Mouse (Mus musculus) neural tube, embryonic 11.5 days (tissue): ENCODE measurements at regions not wholly inside any gene's neighbourhood (a gene's known extent, or its start where the extent isn't known, plus 50 kb on each side); places are given as distances from the start of the nearest gene placed in this dataset.

ENCODE experiments used
- ATAC-seq: fragments of 200-750 bp; cut with Nextera tagmentation; 2 replicates; pipeline ENCODE4 v1.8.0; 2017; ENCODE audit warnings: moderate number of reproducible peaks, mild to moderate bottlenecking, moderate TSS enrichment, moderate library complexity; ENCODE audit not compliant: insufficient read depth, low FRiP score, low TSS enrichment
- DNase-seq: peaks from one replicate; pipeline ENCODE4 v3.0.0-alpha.2; 2015; ENCODE audit warnings: low spot score
- H3K27ac ChIP-seq: fragments of 300-500 bp; sonication (generic); 2 replicates; pipeline ENCODE4 v1.5.1; 2014; ENCODE audit warnings: low read depth, mild to moderate bottlenecking, low read length
- H3K27me3 ChIP-seq: fragments of 300-500 bp; sonication (generic); 2 replicates; pipeline ENCODE4 v1.6.1; 2014; ENCODE audit warnings: mild to moderate bottlenecking, low read length, mixed read lengths; ENCODE audit not compliant: control insufficient read depth, insufficient read depth
- H3K36me3 ChIP-seq: fragments of 300-500 bp; sonication (generic); 2 replicates; pipeline ENCODE4 v1.6.1; 2014; ENCODE audit warnings: mild to moderate bottlenecking, low read length, moderate library complexity, mixed read lengths; ENCODE audit not compliant: control insufficient read depth, insufficient read depth
- H3K4me1 ChIP-seq: fragments of 300-500 bp; sonication (generic); 2 replicates; pipeline ENCODE4 v1.6.1; 2014; ENCODE audit warnings: low read length, mixed read lengths; ENCODE audit not compliant: control insufficient read depth, insufficient read depth
- H3K4me2 ChIP-seq: fragments of 300-500 bp; sonication (generic); 2 replicates; pipeline ENCODE4 v1.6.1; 2014; ENCODE audit warnings: low read depth, mild to moderate bottlenecking, moderate library complexity
- H3K4me3 ChIP-seq: fragments of 300-500 bp; sonication (generic); 2 replicates; pipeline ENCODE4 v1.5.1; 2014; ENCODE audit warnings: low read depth, low read length
- H3K9ac ChIP-seq: fragments of 300-500 bp; sonication (generic); 2 replicates; pipeline ENCODE4 v1.6.1; 2014; ENCODE audit warnings: mild to moderate bottlenecking, low read length
- H3K9me3 ChIP-seq: fragments of 300-500 bp; sonication (generic); 2 replicates; pipeline ENCODE4 v1.6.1; 2016; ENCODE audit warnings: low read length; ENCODE audit not compliant: control insufficient read depth
- WGBS: fragments of 180-500 bp; shearing (Covaris S2); extraction: QIAGEN DNeasy Blood & Tissue Kit; methylation state at CpG from one replicate; pipeline ENCODE4 v1.1.7; 2014; 5-methylcytosine and 5-hydroxymethylcytosine counted together

GRCm38 (mm10) chr4:150789166-150789565 is 64.6 kb upstream of the Errfi1 start:
- Histone ChIP-seq H3K9ac (no peak overlapping the region), H3K36me3 (no peaks in the 10 kb centered on the region), H3K9me3 (no peaks in the 10 kb centered on the region), H3K27me3 (no peaks in the 10 kb centered on the region), H3K27ac (no peak overlapping the region), H3K4me2 (no peak overlapping the region), H3K4me3 (no peak overlapping the region), H3K4me1 (peaks cover 2% of the 10 kb centered on the region; the same call in 1 of the 2 replicates)
- no peak for ATAC-seq
- 70% methylated on average over 7 of the region's 7 CpGs for WGBS
- no peak for DNase-seq

- Histone ChIP-seq H3K4me1 (no peaks in the 10 kb centered on the region), H3K27me3 (no peaks in the 10 kb centered on the region), H3K4me3 (no peak overlapping the region), H3K27ac (no peak overlapping the region), H3K4me2 (no peak overlapping the region), H3K9me3 (no peaks in the 10 kb centered on the region), H3K36me3 (no peaks in the 10 kb centered on the region), H3K9ac (no peak overlapping the region)
- DNase-seq (no peak), ATAC-seq (no peak)
- WGBS: 58% methylated on average over 6 of the region's 6 CpGs
Measured at GRCm38 (mm10) chr4:150787113-150787512, 66.6 kb upstream of the Errfi1 start.

- ATAC-seq (no peak), DNase-seq (no peak)
- WGBS: 73% methylated on average over 3 of the region's 3 CpGs
- no peak overlapping the region for H3K4me2 ChIP-seq
- H3K4me1 ChIP-seq: peaks cover under 1% of the 10 kb centered on the region; the same call in 1 of the 2 replicates
- H3K27ac ChIP-seq: no peak overlapping the region
- no peaks in the 10 kb centered on the region for H3K36me3 ChIP-seq
- H3K4me3 ChIP-seq: no peak overlapping the region
- H3K9ac ChIP-seq: no peak overlapping the region
- no peaks in the 10 kb centered on the region for H3K27me3 ChIP-seq
- no peaks in the 10 kb centered on the region for H3K9me3 ChIP-seq
Measured at GRCm38 (mm10) chr4:150786651-150787050, 67.1 kb upstream of the Errfi1 start.

GRCm38 (mm10) chr4:150784491-150785451 is 68.9 kb upstream of the Errfi1 start:
- Histone ChIP-seq H3K27ac (0 out of 2 replicates have a peak overlapping the region, but pooled peaks have one; percentile 20), H3K4me2 (no peak overlapping the region)

GRCm38 (mm10) chr4:150781304-150781703 is 72.4 kb upstream of the Errfi1 start:
- Histone ChIP-seq H3K9ac (no peak overlapping the region), H3K4me1 (peaks cover 14% of the 10 kb centered on the region), H3K36me3 (no peaks in the 10 kb centered on the region), H3K9me3 (no peaks in the 10 kb centered on the region), H3K27ac (no peak overlapping the region), H3K4me3 (no peak overlapping the region), H3K27me3 (no peaks in the 10 kb centered on the region), H3K4me2 (no peak overlapping the region)
- WGBS: 41% methylated on average over 3 of the region's 3 CpGs
- DNase-seq (no peak), ATAC-seq (no peak)

More at GRCm38 (mm10) chr4:150784491-150785451, 68.9 kb upstream of the Errfi1 start:
- Histone ChIP-seq H3K36me3 (no peaks in the 10 kb centered on the region), H3K4me1 (peaks cover 8% of the 10 kb centered on the region), H3K9me3 (no peaks in the 10 kb centered on the region), H3K27me3 (no peaks in the 10 kb centered on the region), H3K4me3 (no peak overlapping the region), H3K9ac (no peak overlapping the region)
- DNase-seq: no peak
- ATAC-seq: no peak
- 55% methylated on average over 14 of the region's 14 CpGs for WGBS

- Histone ChIP-seq H3K27ac (no peak overlapping the region), H3K9ac (no peak overlapping the region), H3K9me3 (peaks cover 2% of the 10 kb centered on the region; the same call in 1 of the 2 replicates), H3K4me2 (no peak overlapping the region), H3K36me3 (no peaks in the 10 kb centered on the region), H3K27me3 (no peaks in the 10 kb centered on the region), H3K4me3 (no peak overlapping the region), H3K4me1 (peaks cover 14% of the 10 kb centered on the region)
- ATAC-seq: no peak
- WGBS: 49% methylated on average over 5 of the region's 5 CpGs
- peak; percentile 39 for DNase-seq
Measured at GRCm38 (mm10) chr4:150779340-150779739, 74.4 kb upstream of the Errfi1 start.

- no peak overlapping the region for H3K4me3 ChIP-seq
- H3K27ac ChIP-seq: no peak overlapping the region
- 59% methylated on average over 8 of the region's 8 CpGs for WGBS
- ATAC-seq: no peak
- no peak overlapping the region for H3K9ac ChIP-seq
- H3K36me3 ChIP-seq: no peaks in the 10 kb centered on the region
- H3K27me3 ChIP-seq: no peaks in the 10 kb centered on the region
- H3K9me3 ChIP-seq: peaks cover 7% of the 10 kb centered on the region
- H3K4me2 ChIP-seq: no peak overlapping the region
- DNase-seq: no peak
- H3K4me1 ChIP-seq: peaks cover 14% of the 10 kb centered on the region
Measured at GRCm38 (mm10) chr4:150778683-150779082, 75.0 kb upstream of the Errfi1 start.

GRCm38 (mm10) chr4:150775695-150776521 is 77.8 kb upstream of the Errfi1 start:
- Histone ChIP-seq H3K9ac (no peak overlapping the region), H3K4me3 (no peak overlapping the region), H3K9me3 (peaks cover 9% of the 10 kb centered on the region), H3K27ac (no peak overlapping the region), H3K4me2 (no peak overlapping the region), H3K4me1 (peaks cover 6% of the 10 kb centered on the region; the same call in 1 of the 2 replicates), H3K36me3 (no peaks in the 10 kb centered on the region), H3K27me3 (no peaks in the 10 kb centered on the region)
- WGBS: 83% methylated on average over 24 of the region's 24 CpGs
- ATAC-seq: no peak
- no peak for DNase-seq
